Mouse (Mus musculus) gastrocnemius, postnatal 25 days (tissue): ENCODE measurements around the gene Mob3b. TPM values are rescaled to one million over a fixed set of nuclear protein-coding genes. Genes with fewer than 3 reads are reported as not detected.

Source experiments
- total RNA-seq, 2 experiments: library from RNA; stranded (reverse); gene quantifications; 1 replicate in 1 of 2; 2 replicates in 1 of 2; pipeline ENCODE4 v1.2.3; 2021

Gene Mob3b
- total RNA-seq, 2 experiments from 2014 or later: 0.96 to 1.4 TPM

Other genes starting within 250 kb of the Mob3b start
- gene Ifnk, start 5.4 kb downstream of the Mob3b start, total RNA-seq: not detected
- gene C9orf72, start 68.7 kb upstream of the Mob3b start, total RNA-seq: 10 to 100 TPM in 1 of 2 experiments, 1 to 10 TPM in 1; 9.5 to 13.4 TPM